Mouse (Mus musculus) gastrocnemius, postnatal 25 days (tissue): Measurements from ENCODE around the gene BC005537. TPM values are rescaled to one million over a fixed set of nuclear protein-coding genes. Genes with fewer than 3 reads are reported as not detected.
"Not testable (repeated sequence)": the region's sequence is repeated elsewhere in the genome, so short reads cannot be mapped to it uniquely, and the experiment has no call there.

Experiments
- DNase-seq: peaks from one replicate; pipeline ENCODE4 v3.0.0; 2022
- total RNA-seq, 2 experiments: library from RNA; stranded (reverse); gene quantifications; 1 replicate in 1 of 2; 2 replicates in 1 of 2; pipeline ENCODE4 v1.2.3; 2021

Gene BC005537
- total RNA-seq, 2 experiments from 2014 or later, result 35.8 to 38.3 TPM

GRCm38 (mm10) chr13:24799925-24800673 lies 1.4 kb upstream of the BC005537 start:
- peak; percentile 26 for DNase-seq

- peak; percentile 97 for DNase-seq
Observed at GRCm38 (mm10) chr13:24800674-24801307, 666 bp upstream of the BC005537 start.

GRCm38 (mm10) chr13:24802131-24802691 lies 754 bp downstream of the BC005537 start:
- peak; percentile 20 for DNase-seq

- DNase-seq, result no peak
Observed at GRCm38 (mm10) chr13:24803196-24803595, 1.7 kb downstream of the BC005537 start.

GRCm38 (mm10) chr13:24806079-24806478 lies 4.6 kb downstream of the BC005537 start:
- no peak for DNase-seq

- no peak for DNase-seq
Observed at GRCm38 (mm10) chr13:24812521-24812920, 11.1 kb downstream of the BC005537 start.

- no peak for DNase-seq
Observed at GRCm38 (mm10) chr13:24814616-24815015, 13.2 kb downstream of the BC005537 start.

- DNase-seq, result no peak
Observed at GRCm38 (mm10) chr13:24816125-24817092, 15.0 kb downstream of the BC005537 start.

GRCm38 (mm10) chr13:24819931-24820330 lies 18.5 kb downstream of the BC005537 start:
- DNase-seq, result no peak

GRCm38 (mm10) chr13:24822663-24823343 lies 21.3 kb downstream of the BC005537 start:
- DNase-seq, result no peak

GRCm38 (mm10) chr13:24824647-24825046 lies 23.2 kb downstream of the BC005537 start:
- DNase-seq, result no peak

- no peak for DNase-seq
Observed at GRCm38 (mm10) chr13:24825587-24825986, 24.1 kb downstream of the BC005537 start.

GRCm38 (mm10) chr13:24826116-24826515 lies 24.7 kb downstream of the BC005537 start:
- DNase-seq, result no peak

GRCm38 (mm10) chr13:24830756-24831352 lies 29.4 kb downstream of the BC005537 start:
- no peak for DNase-seq

GRCm38 (mm10) chr13:24831353-24832130 lies 30.1 kb downstream of the BC005537 start, which contains the start of the genes Acot13 and Tdp2:
TSS of gene Acot13 (minus strand) at chr13:24831540.
TSS of gene Tdp2 (plus strand) at chr13:24831679.
- peak; percentile 95 for DNase-seq

- DNase-seq, result no peak
Observed at GRCm38 (mm10) chr13:24832131-24832810, 30.8 kb downstream of the BC005537 start.

- no peak for DNase-seq
Observed at GRCm38 (mm10) chr13:24832811-24833155, 31.3 kb downstream of the BC005537 start.

- not testable (repeated sequence) for DNase-seq
Observed at GRCm38 (mm10) chr13:24837765-24838164, 36.3 kb downstream of the BC005537 start.

GRCm38 (mm10) chr13:24839831-24840230 lies 38.4 kb downstream of the BC005537 start:
- no peak for DNase-seq

- no peak for DNase-seq
Observed at GRCm38 (mm10) chr13:24841702-24842101, 40.2 kb downstream of the BC005537 start.
